Mouse (Mus musculus) thymus, postnatal 14 days (tissue): ENCODE data around the gene Ccdc105.

Source experiments
- DNase-seq: peaks from one replicate; pipeline ENCODE4 v3.0.0; 2021

Ccdc105 gene

GRCm38 (mm10) chr10:78714129-78714528, 38.7 kb downstream of the Ccdc105 start:
- no peak for DNase-seq

GRCm38 (mm10) chr10:78710706-78711105, 42.2 kb downstream of the Ccdc105 start:
- DNase-seq = no peak

GRCm38 (mm10) chr10:78700881-78701280, 52.0 kb downstream of the Ccdc105 start:
- no peak for DNase-seq
